Mouse (Mus musculus) left cerebral cortex, postnatal 10 days (tissue): ENCODE data around the gene Vax2. TPM values are rescaled to one million over a fixed set of nuclear protein-coding genes. Genes with fewer than 3 reads are reported as not detected.

Experiments
- DNase-seq, 2 experiments: peaks; one replicate each; pipeline ENCODE4 v3.0.0; 2021 to 2022; ENCODE audit warnings: low spot score in 2 of 2, mixed read lengths in 1 of 2; ENCODE audit errors: extremely low spot score in 1 of 2
- intact Hi-C: fragments of 180-260 bp; cut with DNase I; formaldehyde crosslinking; loops from one replicate; pipeline ENCODE4 v1.15.1; 2025
- total RNA-seq, 2 experiments: library from RNA; stranded (reverse); gene quantifications; 2 replicates each; pipeline ENCODE4 v1.2.3; 2021

Vax2 gene
- not detected for total RNA-seq

DNA sequence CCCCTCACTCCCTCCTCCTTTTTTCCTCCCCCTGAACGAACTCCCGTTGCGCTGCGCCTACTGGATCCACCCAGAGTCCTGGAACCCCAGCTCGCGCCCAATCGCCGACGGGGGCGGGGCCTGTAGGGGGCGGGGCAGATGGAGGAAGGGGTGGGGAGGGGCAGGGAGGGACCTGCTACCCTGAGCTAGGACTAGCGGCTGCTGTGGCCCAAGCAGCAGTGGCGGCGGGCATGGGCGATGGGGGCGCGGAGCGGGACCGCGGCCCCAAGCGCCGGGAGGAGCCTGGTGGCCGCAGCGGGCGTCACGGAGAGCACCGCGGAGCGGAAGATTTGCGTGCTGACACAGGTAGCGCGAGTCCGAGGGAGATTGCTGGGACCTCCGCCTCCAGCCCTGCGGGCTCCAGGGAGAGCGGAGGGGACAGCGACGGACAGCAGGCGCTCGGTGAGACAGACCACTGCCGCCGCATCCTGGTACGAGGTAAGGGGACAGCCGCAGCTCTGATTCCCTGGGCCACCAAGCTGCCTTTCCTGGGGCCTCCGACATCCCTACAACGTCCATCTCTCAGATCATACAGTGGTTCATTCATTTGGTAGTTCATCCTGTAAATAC lies at the start of gene Vax2:
TSS of gene Vax2 (plus strand) at position 198 of the 609 bp plus-strand sequence.
- intact Hi-C loops = no loop called here
- DNase-seq = peak in 1 of 2 experiments; percentile 58

DNA sequence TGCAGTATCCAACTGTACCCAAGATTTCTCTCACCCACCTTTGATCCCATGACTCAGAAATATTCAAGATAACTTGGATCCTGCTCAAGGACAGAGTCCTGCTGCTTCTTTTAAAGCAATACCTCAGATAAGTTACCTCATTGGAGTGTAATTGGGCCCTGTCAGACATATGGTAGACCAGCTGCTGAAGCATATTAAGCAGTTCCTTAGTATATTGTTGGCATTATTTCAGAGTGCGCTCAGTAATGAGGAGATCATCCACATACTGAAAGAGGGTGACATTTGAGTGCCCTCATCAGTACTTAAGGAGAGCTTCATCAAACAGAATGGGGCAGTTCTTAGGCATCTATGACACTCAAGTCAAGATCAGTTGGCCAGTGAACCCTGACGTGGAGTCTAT lies 46.1 kb upstream of the Vax2 start:
- no peak for DNase-seq

DNA sequence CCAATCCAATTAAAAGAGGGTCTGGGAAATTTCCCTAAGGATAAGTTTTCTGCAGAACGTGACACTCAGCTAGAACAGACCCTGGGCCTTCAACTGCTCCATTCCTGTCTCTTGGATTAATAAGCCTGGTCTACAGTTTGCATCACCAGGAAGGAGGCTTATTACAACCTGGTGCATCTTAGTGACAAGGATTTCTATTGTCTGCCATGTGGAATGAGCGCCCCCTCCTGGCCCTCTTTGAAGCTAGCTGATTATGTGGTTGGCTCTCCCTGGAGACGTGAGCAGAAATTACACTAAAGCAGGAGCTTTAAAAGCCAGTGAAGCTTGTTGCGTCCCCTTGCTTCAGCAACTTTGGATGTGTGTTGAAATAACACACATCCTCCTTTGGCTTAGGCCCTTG lies 37.7 kb upstream of the Vax2 start:
- peak; percentile 66 to 80 for DNase-seq
- intact Hi-C loops = loop anchor here (2.0 to 10.0 kb wide), 2 partner anchors 91 to 309 kb away; no protein-coding TSS in a partner anchor

More for the DNA sequence above, 46.1 kb upstream of the Vax2 start:
- intact Hi-C loops = no loop called here

DNA sequence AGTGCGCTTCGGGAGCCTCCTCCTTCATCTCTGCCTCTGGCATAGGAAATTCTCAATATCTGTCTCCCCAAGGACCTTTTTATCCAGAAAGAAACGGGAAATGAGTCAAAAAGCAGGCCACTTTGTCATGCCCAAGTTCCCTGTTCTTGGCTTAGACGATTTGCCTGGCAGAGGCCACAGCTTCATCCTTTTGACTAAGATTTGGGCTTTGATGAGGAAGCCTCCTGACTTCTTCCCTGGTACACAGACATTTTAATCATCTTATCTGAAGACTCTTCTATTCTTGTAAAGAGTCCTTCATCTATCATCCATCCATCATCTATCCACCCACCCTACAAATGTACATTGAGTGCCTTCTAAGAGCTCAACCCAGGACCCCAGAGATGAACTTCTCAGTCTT lies 33.3 kb upstream of the Vax2 start, which contains the start of gene Cd207:
TSS of gene Cd207 (minus strand) at position 101 of the 400 bp plus-strand sequence.
- intact Hi-C loops = loop anchor here (10.0 kb wide), 1 partner anchor 313 kb away; no protein-coding TSS in a partner anchor
- DNase-seq = no peak

DNA sequence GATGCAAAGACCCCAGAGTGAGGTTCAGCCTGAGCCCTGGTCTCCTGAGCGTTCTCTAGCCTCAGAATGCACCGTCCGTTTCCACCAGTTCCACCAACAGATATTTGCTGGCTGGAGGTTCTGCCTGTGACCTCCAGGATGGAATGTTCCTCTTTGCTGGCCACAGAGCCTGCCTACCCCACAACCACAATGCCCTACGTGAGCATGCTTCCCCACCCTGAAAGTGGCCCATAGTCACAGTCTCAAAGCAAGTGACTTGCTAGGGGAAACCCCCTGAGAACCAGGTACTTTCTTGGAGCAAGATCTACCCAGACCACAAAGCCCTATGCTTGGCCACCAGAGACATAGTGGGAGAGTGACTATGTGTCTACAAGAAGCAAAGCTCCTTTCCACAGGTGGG lies 21.7 kb upstream of the Vax2 start:
- intact Hi-C loops = no loop called here
- DNase-seq = no peak

DNA sequence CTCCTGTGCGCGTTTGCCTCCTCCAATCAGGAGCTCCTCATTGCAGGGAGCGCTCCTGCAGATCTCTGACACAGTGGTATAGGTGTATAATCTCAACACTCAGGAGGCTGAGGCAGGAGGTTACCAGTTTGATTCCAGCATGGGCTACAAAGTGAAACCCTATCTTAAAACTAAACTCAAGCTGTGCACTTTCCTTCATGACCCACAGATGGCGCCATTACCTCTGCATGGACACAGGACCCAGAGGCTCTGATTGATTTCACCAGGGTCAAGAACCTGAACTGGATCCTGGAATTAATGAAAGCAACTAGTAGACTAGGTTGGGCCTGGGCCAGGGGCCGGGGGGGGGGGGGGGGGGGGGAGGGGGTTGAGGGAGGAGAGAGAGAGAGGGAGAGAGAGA lies 20.8 kb upstream of the Vax2 start:
- DNase-seq = no peak
- intact Hi-C loops = loop anchor here (5.0 kb wide), 1 partner anchor 87 kb away; the partner anchor contains the start of gene Tex261

DNA sequence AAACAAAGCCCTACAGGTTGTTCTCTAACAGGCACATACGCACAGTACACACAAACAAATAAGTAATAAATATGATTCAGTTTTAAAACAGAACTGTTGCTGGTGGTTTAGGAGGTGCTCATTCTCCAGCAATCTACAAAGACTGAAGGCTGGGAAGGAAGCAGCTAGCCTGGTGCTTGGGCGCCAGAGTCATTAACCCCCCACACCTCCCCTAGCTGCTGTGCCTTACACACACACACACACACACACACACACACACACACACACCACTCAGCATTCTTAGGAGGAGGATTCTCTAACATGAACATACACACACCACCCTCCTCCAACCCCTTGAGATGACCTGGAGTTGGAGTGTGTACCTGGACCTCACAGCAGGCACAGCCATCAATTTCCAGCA lies 20.1 kb upstream of the Vax2 start:
- intact Hi-C loops = loop anchor here (5.0 kb wide), 1 partner anchor 86 kb away; the partner anchor contains the start of gene Tex261
- DNase-seq = no peak

DNA sequence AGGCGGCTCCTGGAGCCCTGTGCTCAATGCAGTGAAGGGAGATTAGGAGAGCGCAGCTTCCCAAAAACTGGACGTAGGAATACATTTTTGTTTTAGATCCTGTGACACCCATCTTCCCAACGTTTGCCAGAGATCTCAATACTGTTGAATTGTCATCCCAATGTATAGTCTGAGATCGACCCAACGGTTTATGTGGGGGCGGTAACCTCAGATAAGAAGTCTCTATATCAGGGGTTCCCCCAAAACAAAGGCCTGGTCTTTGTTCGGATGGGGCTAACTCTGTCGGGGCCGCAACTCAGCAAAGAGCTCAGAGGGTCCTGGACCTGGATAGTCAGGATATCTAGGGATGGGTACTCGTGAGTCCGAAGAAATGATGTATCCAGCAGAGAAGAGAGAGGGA lies 18.1 kb upstream of the Vax2 start:
- intact Hi-C loops = loop anchor here (5.0 kb wide), 1 partner anchor 84 kb away; the partner anchor contains the start of gene Tex261

DNA sequence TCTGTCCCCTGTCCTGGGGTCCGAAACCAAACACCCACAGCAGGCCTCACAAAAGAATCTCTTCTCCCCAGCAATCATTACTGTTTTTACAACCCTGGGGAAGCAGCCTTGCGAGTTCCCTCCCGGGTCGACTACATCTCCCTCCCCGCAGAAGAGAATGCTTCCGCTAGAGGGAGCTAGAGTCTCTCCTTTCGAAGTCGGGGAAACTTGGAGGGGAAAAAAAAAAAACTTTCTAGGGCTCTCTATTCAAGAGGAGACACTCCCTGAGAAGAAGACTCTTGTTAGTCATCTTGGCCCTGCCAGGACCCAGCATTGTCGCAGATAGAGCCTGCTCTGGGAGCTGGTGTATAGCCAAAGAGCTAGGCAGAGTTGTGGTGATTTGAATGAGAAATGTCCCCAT lies 17.2 kb upstream of the Vax2 start:
- intact Hi-C loops = loop anchor here (5.0 kb wide), 1 partner anchor 83 kb away; the partner anchor contains the start of gene Tex261
- peak in 1 of 2 experiments; percentile 57 for DNase-seq

More for the DNA sequence above, 18.1 kb upstream of the Vax2 start:
- no peak for DNase-seq

DNA sequence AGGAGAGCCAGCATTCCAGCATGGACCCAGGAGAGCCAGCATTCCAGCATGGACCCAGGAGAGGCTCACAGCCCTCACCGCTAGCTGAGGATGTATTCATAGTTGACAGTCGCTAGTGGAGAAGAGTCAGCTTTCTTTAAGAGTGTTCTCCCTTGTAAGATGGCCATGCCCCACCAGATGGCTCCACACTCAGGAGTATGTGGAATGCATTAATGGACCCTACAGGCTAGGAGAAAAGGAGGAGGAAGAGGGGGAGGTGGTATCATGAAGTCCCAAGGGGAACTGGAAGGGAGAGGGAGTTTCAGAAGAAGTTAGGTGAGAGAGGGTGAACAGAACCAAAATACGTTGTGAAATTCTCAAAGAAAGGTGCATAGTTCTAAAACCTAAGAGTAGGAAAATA lies 15.3 kb upstream of the Vax2 start:
- intact Hi-C loops = no loop called here
- no peak for DNase-seq

DNA sequence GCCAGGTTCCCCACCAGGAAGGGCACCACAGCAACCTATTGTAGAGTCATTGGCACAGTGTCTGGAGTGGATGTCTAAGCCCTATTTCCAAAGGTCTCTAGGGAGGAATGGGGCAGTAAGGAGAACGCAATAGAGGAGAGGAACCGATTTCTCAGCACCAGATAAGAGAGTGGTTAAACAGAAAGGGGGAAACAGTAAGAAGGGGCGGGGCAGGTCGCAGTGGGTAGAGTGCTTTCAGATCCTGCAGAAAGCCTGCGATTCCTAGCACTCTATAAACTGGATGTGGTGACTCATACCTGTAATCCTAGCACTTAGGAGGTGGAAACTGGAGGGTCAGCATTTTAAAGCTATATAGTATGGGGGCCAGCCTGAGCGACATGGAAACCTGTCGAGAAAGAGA lies 14.4 kb upstream of the Vax2 start:
- DNase-seq = no peak
- intact Hi-C loops = no loop called here

DNA sequence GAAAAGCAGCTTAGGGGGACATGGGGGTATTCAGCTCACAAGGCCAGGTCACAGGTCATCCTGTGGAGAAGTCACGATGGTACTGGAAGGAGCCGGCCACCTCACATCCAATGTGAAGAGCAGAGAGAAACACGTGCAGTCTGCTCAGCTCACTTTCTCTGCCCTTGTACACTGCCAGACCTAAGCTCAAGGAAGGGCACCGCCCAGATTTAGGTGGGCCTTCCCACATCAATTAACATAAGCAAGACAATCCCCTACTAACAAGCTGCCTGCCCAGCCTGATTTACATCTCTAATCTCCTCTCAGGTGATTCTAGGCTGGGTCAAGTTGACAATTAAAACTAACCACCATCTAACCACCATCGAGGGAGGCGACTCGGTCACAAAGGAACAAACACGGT lies 13.1 kb upstream of the Vax2 start:
- DNase-seq = no peak
- intact Hi-C loops = no loop called here

DNA sequence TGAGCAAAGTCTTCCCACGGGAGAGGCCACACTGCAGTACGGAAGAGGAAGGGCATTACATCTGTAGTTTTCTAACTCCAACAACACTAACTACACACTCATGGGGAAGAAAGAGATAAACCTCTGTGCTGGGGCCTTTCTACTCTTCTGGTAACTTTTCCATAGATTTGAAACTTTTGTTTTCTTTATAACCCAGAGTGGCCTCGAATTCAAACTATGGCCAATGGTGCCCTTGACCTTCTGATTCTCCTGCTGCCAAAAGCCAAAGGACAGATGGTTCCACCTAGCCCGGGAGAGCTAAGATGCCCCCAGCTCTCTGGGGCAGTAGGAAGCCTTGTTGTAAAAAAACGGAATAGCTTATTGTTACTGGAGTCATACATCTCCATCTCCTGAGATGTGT lies 11.1 kb upstream of the Vax2 start:
- DNase-seq = no peak
- intact Hi-C loops = no loop called here

DNA sequence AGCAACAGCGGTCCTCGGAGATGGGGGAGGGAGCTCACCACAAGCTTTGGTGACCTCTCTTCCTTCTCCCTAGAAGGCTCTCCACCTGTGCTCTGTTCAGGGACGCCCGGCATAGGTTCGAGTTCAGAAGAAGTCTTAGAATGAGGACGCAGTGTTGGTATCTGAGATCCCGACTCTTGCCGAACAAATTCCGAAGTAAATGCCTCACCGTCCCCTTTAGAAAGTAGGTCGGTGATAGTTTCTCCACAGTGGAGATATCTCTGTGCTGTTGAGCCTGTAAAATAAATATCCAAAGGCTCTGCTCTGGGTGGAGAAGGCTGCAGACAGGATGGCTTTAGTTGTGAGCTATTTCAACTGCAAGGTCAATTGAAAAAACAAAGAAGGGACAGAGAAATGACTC lies 10.1 kb upstream of the Vax2 start:
- DNase-seq = no peak
- intact Hi-C loops = no loop called here

DNA sequence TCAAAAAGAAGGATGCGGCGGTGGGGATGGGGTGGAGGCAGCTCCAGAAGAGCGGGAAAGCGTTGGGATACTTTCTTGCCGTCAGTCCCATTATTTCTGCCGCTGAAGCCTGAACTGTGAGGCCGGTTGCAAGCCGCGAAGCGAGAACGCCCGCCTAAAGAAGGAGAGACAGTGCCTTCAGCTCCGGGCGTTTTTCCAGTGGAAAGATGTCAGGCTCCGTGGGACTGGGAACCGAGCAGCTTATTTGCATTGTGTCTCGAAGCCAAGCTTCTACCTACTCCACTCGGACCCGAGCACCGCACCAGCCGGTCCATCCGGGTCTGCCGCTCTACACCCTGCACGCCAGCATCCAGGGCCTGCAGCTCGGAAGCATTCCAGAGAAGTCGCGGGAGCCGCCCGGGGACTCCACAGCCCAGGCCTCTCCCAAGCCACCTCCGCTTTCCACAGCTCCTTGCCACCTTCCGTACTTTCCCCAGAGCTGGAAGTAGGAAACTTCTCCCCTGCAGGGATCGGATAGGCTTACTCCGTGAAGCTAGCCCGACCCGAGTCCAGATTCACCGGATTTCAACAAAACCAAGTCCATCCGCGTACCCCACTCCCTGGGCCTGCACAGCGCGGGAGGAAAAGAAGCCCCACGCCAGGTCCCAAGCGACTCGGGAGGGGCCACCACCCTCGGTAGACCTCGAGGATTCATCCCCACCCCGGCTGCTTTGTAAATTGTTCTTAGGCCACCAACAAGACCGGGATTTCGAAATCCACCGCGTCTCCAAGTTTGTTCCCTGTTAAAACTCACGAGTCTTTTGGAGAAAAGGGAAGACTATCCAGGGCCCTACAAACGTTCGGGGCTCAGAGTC lies 8.7 kb upstream of the Vax2 start:
- intact Hi-C loops = no loop called here
- DNase-seq = no peak

DNA sequence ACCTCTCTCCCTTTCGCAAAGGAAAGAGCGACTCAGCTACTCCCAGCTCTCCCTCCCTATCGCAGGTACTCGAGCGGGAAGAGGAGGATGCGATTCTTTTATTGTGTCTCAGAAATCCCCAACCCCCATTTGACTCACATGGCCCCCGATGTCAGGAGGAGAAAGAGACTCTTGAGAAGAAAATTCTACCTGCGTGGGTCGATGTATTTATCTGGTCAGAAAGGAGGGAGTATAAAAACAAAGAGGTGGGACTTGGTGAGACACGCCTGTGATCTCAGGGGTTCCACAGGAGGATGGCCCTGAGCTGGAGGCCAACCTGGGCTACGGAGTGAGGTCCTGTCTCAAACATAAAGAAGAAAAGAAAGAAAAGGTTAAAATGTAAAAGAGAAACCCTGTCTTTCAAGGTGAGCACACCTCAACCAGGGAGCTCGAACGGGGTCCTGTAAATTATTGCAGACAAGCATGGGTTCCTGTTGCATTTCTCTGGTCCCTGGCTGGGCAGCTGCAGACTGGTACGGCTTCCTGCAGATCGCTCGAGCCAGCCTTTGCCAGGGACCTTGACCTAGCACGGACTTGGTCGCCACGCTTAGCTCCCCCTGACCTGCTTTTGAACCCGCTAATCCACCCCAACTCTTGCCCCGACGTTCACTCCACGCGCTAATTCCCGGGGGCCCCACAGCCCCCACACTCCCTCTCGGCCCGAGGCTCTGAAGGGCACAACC lies 7.9 kb upstream of the Vax2 start:
- intact Hi-C loops = no loop called here

DNA sequence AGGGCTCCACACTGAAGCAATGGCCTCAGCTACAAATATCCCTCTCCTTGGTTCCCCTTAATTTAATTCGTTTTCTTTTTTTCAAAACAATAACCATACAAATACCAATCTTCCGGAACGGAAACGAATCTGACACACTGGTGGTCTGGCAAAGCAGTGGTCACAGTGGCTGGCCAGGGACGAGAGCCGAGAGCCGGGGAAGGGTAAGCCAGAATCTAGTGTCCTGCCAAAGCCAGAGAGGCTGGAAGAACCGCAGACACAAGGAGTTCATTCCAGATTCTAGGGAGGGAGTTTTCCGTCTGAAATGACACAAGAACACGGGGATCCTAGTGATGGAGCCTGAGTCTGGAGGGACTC lies 7.4 kb upstream of the Vax2 start:
- DNase-seq = no peak
- intact Hi-C loops = no loop called here

More for the DNA sequence above, 7.9 kb upstream of the Vax2 start:
- DNase-seq = no peak

DNA sequence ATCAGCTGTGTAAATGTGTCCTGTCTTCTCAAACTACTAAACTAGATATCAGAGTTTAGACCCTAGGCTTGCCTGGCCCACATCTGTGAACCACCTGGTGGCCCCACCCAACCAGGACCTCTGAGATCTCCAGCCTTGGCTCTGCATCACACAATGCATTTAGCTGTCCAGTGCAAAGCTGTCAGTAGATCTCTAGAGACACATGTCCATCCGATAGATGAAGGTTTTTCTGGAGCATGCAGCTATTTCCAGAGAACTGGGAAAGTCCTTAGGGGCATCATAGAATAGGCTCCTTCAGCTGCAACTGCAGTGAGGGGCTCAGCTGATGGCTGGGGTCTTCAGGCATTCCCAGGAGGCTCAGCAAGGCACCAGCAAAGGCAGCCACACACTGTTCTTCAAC lies 6.8 kb upstream of the Vax2 start:
- intact Hi-C loops = no loop called here
- DNase-seq = no peak

DNA sequence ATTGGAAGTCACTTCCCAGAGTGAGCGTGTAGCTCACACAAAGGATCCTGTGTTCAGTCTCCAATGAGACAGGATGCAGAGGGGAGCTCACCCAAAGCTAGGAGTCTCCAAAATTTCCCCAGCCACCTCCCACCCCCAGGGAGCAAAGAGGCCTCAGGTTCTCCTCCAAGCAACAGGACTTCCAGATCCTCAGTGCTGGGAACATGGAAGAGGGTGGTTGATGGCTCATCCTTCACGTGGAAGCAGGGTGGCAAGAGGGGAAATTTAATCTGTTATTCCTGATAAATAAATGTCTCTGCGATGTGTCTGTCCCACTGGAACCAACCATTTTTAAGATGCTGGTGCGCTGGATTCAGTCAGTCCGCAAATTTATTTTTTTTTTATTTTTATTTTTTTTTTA lies 6.4 kb upstream of the Vax2 start:
- intact Hi-C loops = no loop called here
- DNase-seq = no peak
